Mouse (Mus musculus) limb, embryonic 11.5 days (tissue): ENCODE measurements around the gene Gpr135. TPM values are rescaled to one million over a fixed set of nuclear protein-coding genes. Genes with fewer than 3 reads are reported as not detected.

Experiments
- ATAC-seq: fragments of 200-750 bp; cut with Nextera tagmentation; 2 replicates; pipeline ENCODE4 v1.8.0; 2017; ENCODE audit warnings: low read depth; ENCODE audit not compliant: insufficient number of reproducible peaks, low FRiP score, low TSS enrichment
- DNase-seq: peaks from one replicate; pipeline ENCODE4 v3.0.0-alpha.2; 2015; ENCODE audit warnings: low spot score
- H3K27ac ChIP-seq: fragments of 300-500 bp; sonication (generic); replicated peaks from 2 replicates; pipeline ENCODE4 v1.5.1; 2014; ENCODE audit warnings: low read depth, mild to moderate bottlenecking, low read length
- H3K27me3 ChIP-seq: fragments of 300-500 bp; sonication (generic); 2 replicates; pipeline ENCODE4 v1.6.1; 2014; ENCODE audit warnings: mild to moderate bottlenecking, low read length, mixed read lengths; ENCODE audit not compliant: control insufficient read depth, insufficient read depth
- H3K36me3 ChIP-seq: fragments of 300-500 bp; sonication (generic); 2 replicates; pipeline ENCODE4 v1.6.1; 2014; ENCODE audit warnings: mild to moderate bottlenecking, low read length, moderate library complexity, mixed read lengths; ENCODE audit not compliant: control insufficient read depth, insufficient read depth
- H3K4me1 ChIP-seq: fragments of 300-500 bp; sonication (generic); 2 replicates; pipeline ENCODE4 v1.6.1; 2014; ENCODE audit warnings: low read length, mixed read lengths; ENCODE audit not compliant: control insufficient read depth, insufficient read depth
- H3K4me2 ChIP-seq: fragments of 300-500 bp; sonication (generic); 2 replicates; pipeline ENCODE4 v1.6.1; 2014; ENCODE audit warnings: low read depth, mild to moderate bottlenecking, moderate library complexity; ENCODE audit not compliant: severe bottlenecking
- H3K4me3 ChIP-seq: fragments of 300-500 bp; sonication (generic); 2 replicates; pipeline ENCODE4 v1.5.1; 2014; ENCODE audit warnings: low read depth, low read length
- H3K9ac ChIP-seq: fragments of 300-500 bp; sonication (generic); 2 replicates; pipeline ENCODE4 v1.6.1; 2014; ENCODE audit warnings: mild to moderate bottlenecking, low read length
- H3K9me3 ChIP-seq: fragments of 300-500 bp; sonication (generic); 2 replicates; pipeline ENCODE4 v1.6.1; 2016; ENCODE audit warnings: low read length; ENCODE audit not compliant: control insufficient read depth
- WGBS: fragments of 180-500 bp; shearing (Covaris S2); extraction: QIAGEN DNeasy Blood & Tissue Kit; methylation state at CpG from one replicate; pipeline ENCODE4 v1.1.7; 2014; 5-methylcytosine and 5-hydroxymethylcytosine counted together
- polyA plus RNA-seq: library from polyadenylated mRNA; unstranded; fragments of >200 nt; fragmentation: Nextera tagmentation; extraction: Ambion mirVana; gene quantifications from 2 replicates; pipeline ENCODE4 v1.2.1, GENCODE M21; 2014

The Gpr135 gene
- polyA plus RNA-seq, 1 experiment from 2014 or later, result 0.47 TPM

DNA sequence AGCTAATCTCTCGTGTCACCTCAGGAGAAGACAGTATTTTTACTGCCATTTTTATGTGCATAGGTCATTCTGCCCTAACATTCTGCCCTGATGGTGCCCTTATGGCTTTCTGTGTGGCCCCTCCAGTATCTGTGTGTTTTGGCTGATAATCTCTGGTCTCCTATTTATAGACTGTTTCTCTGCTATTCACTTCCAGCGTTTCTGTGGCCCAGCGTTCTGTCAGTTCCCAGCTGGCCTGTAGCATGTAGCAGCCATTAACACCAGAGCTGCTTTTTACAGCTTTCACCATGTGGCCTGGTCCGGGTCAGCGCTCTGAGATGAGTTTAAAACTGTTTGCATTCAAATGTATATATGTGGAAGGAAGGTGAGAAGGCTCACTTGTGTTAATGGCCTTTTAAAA is 49.4 kb downstream of the Gpr135 start:
- peak; percentile 27 for DNase-seq
- Histone ChIP-seq H3K4me1 (no peaks in the 10 kb centered on the region; the same call in 1 of the 2 replicates), H3K36me3 (no peaks in the 10 kb centered on the region), H3K27ac (no peak overlapping the region), H3K9ac (no peak overlapping the region), H3K27me3 (no peaks in the 10 kb centered on the region), H3K4me2 (no peak overlapping the region), H3K4me3 (no peak overlapping the region), H3K9me3 (no peaks in the 10 kb centered on the region)
- 34% methylated on average over 5 of the region's 5 CpGs for WGBS
- ATAC-seq, result no peak

DNA sequence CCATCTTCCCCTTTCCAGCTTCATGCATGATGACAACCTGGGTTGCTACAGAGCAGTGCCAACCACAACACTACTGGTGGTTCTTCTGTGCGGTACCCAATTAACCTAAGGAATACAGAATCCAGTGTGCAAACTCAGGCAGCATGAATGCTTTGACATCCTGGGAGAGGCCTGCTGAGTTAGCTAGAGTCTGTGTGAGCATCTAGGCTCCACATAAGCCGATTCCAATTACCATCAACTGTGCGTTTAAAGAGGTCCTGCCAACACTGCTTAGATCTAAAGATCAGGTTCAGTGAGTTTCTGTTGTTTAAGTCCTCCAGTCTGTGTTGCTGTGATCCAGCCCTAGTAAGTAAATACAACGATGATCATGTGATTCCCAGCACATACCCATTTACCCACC is 50.6 kb downstream of the Gpr135 start:
- no peak overlapping the region for H3K9ac ChIP-seq
- no peaks in the 10 kb centered on the region for H3K36me3 ChIP-seq
- no peak overlapping the region for H3K27ac ChIP-seq
- no peak for DNase-seq
- no peak for ATAC-seq
- H3K27me3 ChIP-seq, result no peaks in the 10 kb centered on the region
- no peaks in the 10 kb centered on the region for H3K9me3 ChIP-seq
- WGBS, result 92% methylated on average over 4 of the region's 4 CpGs
- no peak overlapping the region for H3K4me3 ChIP-seq
- no peak overlapping the region for H3K4me2 ChIP-seq
- no peaks in the 10 kb centered on the region; the same call in 1 of the 2 replicates for H3K4me1 ChIP-seq

Other genes starting within 250 kb of the Gpr135 start
- gene Daam1, start 240.0 kb downstream of the Gpr135 start, polyA plus RNA-seq, result 8.5 and 9.0 TPM in 2 replicates
- gene L3hypdh, start 14.3 kb upstream of the Gpr135 start, polyA plus RNA-seq, result 10.4 and 12.4 TPM in 2 replicates
- 50.1 and 53.7 TPM in 2 replicates for gene Jkamp, start 14.5 kb upstream of the Gpr135 start, polyA plus RNA-seq
- gene Ccdc175, start 113.9 kb upstream of the Gpr135 start, polyA plus RNA-seq, result not detected in 2 replicates